Mouse (Mus musculus) heart, postnatal 0 days (tissue): ENCODE data around the gene Coro1c. TPM values are rescaled to one million over a fixed set of nuclear protein-coding genes. Genes with fewer than 3 reads are reported as not detected.
A peak's percentile ranks its signal among the peaks of the same experiment; 100 is the strongest.

Experiments used
- ATAC-seq: fragments of 200-750 bp; cut with Nextera tagmentation; 2 replicates; pipeline ENCODE4 v1.8.0; 2017; ENCODE audit warnings: low read depth, moderate number of reproducible peaks, moderate library complexity; ENCODE audit not compliant: insufficient read depth
- DNase-seq: peaks from one replicate; pipeline ENCODE4 v3.0.0-alpha.2; 2016; ENCODE audit warnings: low spot score
- H3K27ac ChIP-seq: fragments of 300-500 bp; sonication (generic); 2 replicates; pipeline ENCODE4 v1.5.1; 2014; ENCODE audit warnings: low read depth, mild to moderate bottlenecking
- H3K27me3 ChIP-seq: fragments of 300-500 bp; sonication (generic); 2 replicates; pipeline ENCODE4 v1.6.1; 2014; ENCODE audit warnings: low read length, mixed read lengths; ENCODE audit not compliant: control insufficient read depth, insufficient read depth
- H3K36me3 ChIP-seq: fragments of 300-500 bp; sonication (generic); replicated peaks from 2 replicates; pipeline ENCODE4 v1.6.1; 2014; ENCODE audit warnings: low read length, mixed read lengths; ENCODE audit not compliant: control insufficient read depth, insufficient read depth
- H3K4me1 ChIP-seq: fragments of 300-500 bp; sonication (generic); 2 replicates; pipeline ENCODE4 v1.6.1; 2014; ENCODE audit warnings: antibody characterized with exemption; ENCODE audit not compliant: control insufficient read depth, insufficient read depth
- H3K4me2 ChIP-seq: fragments of 300-500 bp; sonication (generic); 2 replicates; pipeline ENCODE4 v1.6.1; 2014; ENCODE audit warnings: low read depth, mild to moderate bottlenecking, low read length, moderate library complexity
- H3K4me3 ChIP-seq: fragments of 300-500 bp; sonication (generic); 2 replicates; pipeline ENCODE4 v1.5.1; 2014; ENCODE audit warnings: low read depth, low read length
- H3K9ac ChIP-seq: fragments of 300-500 bp; sonication (generic); replicated peaks from 2 replicates; pipeline ENCODE4 v1.6.1; 2014; ENCODE audit warnings: low read depth, low read length, mixed read lengths
- H3K9me3 ChIP-seq: fragments of 300-500 bp; sonication (generic); replicated peaks from 2 replicates; pipeline ENCODE4 v1.6.1; 2016; ENCODE audit warnings: low read length; ENCODE audit not compliant: control insufficient read depth
- CTCF ChIP-seq: IDR thresholded peaks from 2 replicates; pipeline ENCODE4 v1.5.1; 2016; ENCODE audit warnings: antibody characterized with exemption, control low read depth, low read depth
- EP300 ChIP-seq: IDR thresholded peaks from 2 replicates; pipeline ENCODE4 v1.6.1; 2016; ENCODE audit warnings: antibody characterized with exemption, low read depth
- WGBS: fragments of 180-500 bp; shearing (Covaris S2); extraction: QIAGEN DNeasy Blood & Tissue Kit; methylation state at CpG from one replicate; pipeline ENCODE4 v1.1.7; 2014; 5-methylcytosine and 5-hydroxymethylcytosine counted together
- polyA plus RNA-seq: library from polyadenylated mRNA; unstranded; fragments of >200 nt; fragmentation: Nextera tagmentation; extraction: Ambion mirVana; gene quantifications from 2 replicates; pipeline ENCODE4 v1.2.1, GENCODE M21; 2015
- total RNA-seq: library from RNA; depleted of rRNA; stranded (reverse); fragments of >200 nt; gene quantifications from 2 replicates; pipeline ENCODE4 v1.2.3, GENCODE M21; 2014; ENCODE audit warnings: low replicate concordance

The Coro1c gene
- total and polyA plus RNA-seq, 2 experiments from 2014 or later = 46.6 to 78.2 TPM

- H3K4me3 ChIP-seq = no peak overlapping the region
- 0 out of 2 replicates have a peak, but pooled peaks cover 4% of the 10 kb centered on the region for H3K27me3 ChIP-seq
- no peak overlapping the region for H3K9ac ChIP-seq
- 27% methylated on average over 10 of the region's 10 CpGs for WGBS
- H3K36me3 ChIP-seq = no peaks in the 10 kb centered on the region
- ATAC-seq (no peak), DNase-seq (no peak)
- H3K27ac ChIP-seq = no peak overlapping the region
- 0 out of 2 replicates have a peak, but pooled peaks cover 2% of the 10 kb centered on the region for H3K9me3 ChIP-seq
- no peaks in the 10 kb centered on the region for H3K4me1 ChIP-seq
- TF ChIP-seq EP300 = no peak
- no peak for TF ChIP-seq CTCF
- H3K4me2 ChIP-seq = no peak overlapping the region
Measured at GRCm38 (mm10) chr5:113806414-113806813, 102.1 kb downstream of the Coro1c start.

GRCm38 (mm10) chr5:113805301-113805700 lies 103.3 kb downstream of the Coro1c start:
- no peak overlapping the region for H3K27ac ChIP-seq
- TF ChIP-seq CTCF (no peak), EP300 (no peak)
- H3K27me3 ChIP-seq = peaks cover 10% of the 10 kb centered on the region
- 75% methylated on average over 9 of the region's 9 CpGs for WGBS
- no peaks in the 10 kb centered on the region for H3K36me3 ChIP-seq
- no peak for DNase-seq
- no peak overlapping the region for H3K9ac ChIP-seq
- no peak overlapping the region for H3K4me3 ChIP-seq
- H3K9me3 ChIP-seq = no peaks in the 10 kb centered on the region
- no peak overlapping the region for H3K4me2 ChIP-seq
- ATAC-seq = no peak
- no peaks in the 10 kb centered on the region for H3K4me1 ChIP-seq

GRCm38 (mm10) chr5:113804395-113804966 lies 104.1 kb downstream of the Coro1c start:
- 49% methylated on average over 7 of the region's 7 CpGs for WGBS
- Histone ChIP-seq H3K4me1 (no peaks in the 10 kb centered on the region), H3K9me3 (no peaks in the 10 kb centered on the region), H3K27ac (no peak overlapping the region), H3K4me2 (no peak overlapping the region), H3K9ac (no peak overlapping the region), H3K27me3 (peaks cover 13% of the 10 kb centered on the region), H3K36me3 (no peaks in the 10 kb centered on the region), H3K4me3 (no peak overlapping the region)
- no peak for TF ChIP-seq EP300
- no peak for TF ChIP-seq CTCF
- ATAC-seq (no peak), DNase-seq (no peak)

- DNase-seq (peak; percentile 48), ATAC-seq (peak; percentile 82)
- Histone ChIP-seq H3K4me3 (peak within 1 kb of the TSS; percentile 38), H3K4me1 (no peaks in the 10 kb centered on the region), H3K4me2 (peak within 1 kb of the TSS; percentile 44), H3K36me3 (no peaks in the 10 kb centered on the region), H3K27ac (peak within 1 kb of the TSS; percentile 48), H3K27me3 (peaks cover 25% of the 10 kb centered on the region), H3K9me3 (no peaks in the 10 kb centered on the region), H3K9ac (0 out of 2 replicates have a peak within 1 kb of the TSS, but pooled peaks have one; percentile 30)
- 1% methylated on average over 11 of the region's 11 CpGs for WGBS
- no peak for TF ChIP-seq EP300
- no peak for TF ChIP-seq CTCF
Measured at GRCm38 (mm10) chr5:113800280-113800679, 108.3 kb downstream of the Coro1c start, which contains the start of gene Tmem119. Gene Tmem119 (minus strand): TSS chr5:113800516.

- no peaks in the 10 kb centered on the region for H3K36me3 ChIP-seq
- 44% methylated on average over 5 of the region's 5 CpGs for WGBS
- TF ChIP-seq EP300 (no peak), CTCF (no peak)
- peak overlapping the region; percentile 38 for H3K4me3 ChIP-seq
- H3K4me1 ChIP-seq = no peaks in the 10 kb centered on the region
- ATAC-seq = no peak
- H3K27ac ChIP-seq = peak overlapping the region; percentile 48
- peaks cover 25% of the 10 kb centered on the region for H3K27me3 ChIP-seq
- no peak for DNase-seq
- peak overlapping the region; percentile 44 for H3K4me2 ChIP-seq
- H3K9me3 ChIP-seq = no peaks in the 10 kb centered on the region
- 0 out of 2 replicates have a peak overlapping the region, but pooled peaks have one; percentile 30 for H3K9ac ChIP-seq
Measured at GRCm38 (mm10) chr5:113799691-113800090, 108.9 kb downstream of the Coro1c start.

GRCm38 (mm10) chr5:113798525-113798924 lies 110.0 kb downstream of the Coro1c start:
- H3K4me1 ChIP-seq = no peaks in the 10 kb centered on the region
- H3K4me2 ChIP-seq = no peak overlapping the region; the same call in 1 of the 2 replicates
- no peak for TF ChIP-seq CTCF
- no peak for TF ChIP-seq EP300
- WGBS = 70% methylated on average over 9 of the region's 9 CpGs
- H3K27ac ChIP-seq = no peak overlapping the region
- DNase-seq (no peak), ATAC-seq (no peak)
- H3K9me3 ChIP-seq = no peaks in the 10 kb centered on the region
- H3K36me3 ChIP-seq = no peaks in the 10 kb centered on the region
- H3K4me3 ChIP-seq = no peak overlapping the region
- peaks cover 25% of the 10 kb centered on the region for H3K27me3 ChIP-seq
- H3K9ac ChIP-seq = no peak overlapping the region
